Mouse (Mus musculus) cerebellum, postnatal 4 days (tissue): ENCODE measurements around the gene Neu1.
"Not testable (repeated sequence)": the region's sequence is repeated elsewhere in the genome, so short reads cannot be mapped to it uniquely, and the experiment has no call there.

Source experiments
- DNase-seq, 2 experiments: peaks; one replicate each; pipeline ENCODE4 v3.0.0; 2022; ENCODE audit warnings: low spot score in 2 of 2, mixed read lengths in 1 of 2

Neu1 gene

GRCm38 (mm10) chr17:34931061-34931734 is at the start of gene Neu1:
TSS of gene Neu1 (plus strand) at chr17:34931253.
- DNase-seq: peak; percentile 90 to 97

GRCm38 (mm10) chr17:34881683-34882310 is 49.3 kb upstream of the Neu1 start, which contains the start of gene Gm20547:
TSS of gene Gm20547 (minus strand) at chr17:34882042.
- no peak for DNase-seq

GRCm38 (mm10) chr17:34883332-34883731 is 47.7 kb upstream of the Neu1 start:
- no peak for DNase-seq

- no peak for DNase-seq
These were observed 46.3 kb upstream of the Neu1 start for GRCm38 (mm10) chr17:34884704-34885103.

GRCm38 (mm10) chr17:34885615-34886014 is 45.4 kb upstream of the Neu1 start:
- DNase-seq: no peak

GRCm38 (mm10) chr17:34887942-34888341 is 43.1 kb upstream of the Neu1 start:
- DNase-seq: no peak

- DNase-seq: no peak
These were observed 40.8 kb upstream of the Neu1 start for GRCm38 (mm10) chr17:34890074-34890743.

GRCm38 (mm10) chr17:34891377-34891776 is 39.7 kb upstream of the Neu1 start:
- no peak for DNase-seq

GRCm38 (mm10) chr17:34893072-34893824 is 37.8 kb upstream of the Neu1 start:
- DNase-seq: no peak

GRCm38 (mm10) chr17:34894074-34894597 is 36.9 kb upstream of the Neu1 start:
- peak; percentile 93 to 95 for DNase-seq

GRCm38 (mm10) chr17:34894801-34895530 is 36.1 kb upstream of the Neu1 start:
- peak; percentile 43 to 52 for DNase-seq

GRCm38 (mm10) chr17:34895724-34896123 is 35.3 kb upstream of the Neu1 start:
- no peak for DNase-seq

GRCm38 (mm10) chr17:34896366-34896765 is 34.7 kb upstream of the Neu1 start:
- DNase-seq: no peak

GRCm38 (mm10) chr17:34897373-34898159 is 33.5 kb upstream of the Neu1 start:
- no peak for DNase-seq

GRCm38 (mm10) chr17:34898160-34898586 is 32.9 kb upstream of the Neu1 start, which contains the start of the genes C2 and Ehmt2:
TSS of gene C2 (minus strand) at chr17:34898265.
TSS of gene Ehmt2 (plus strand) at chr17:34898469.
- DNase-seq: peak; percentile 64 to 81

GRCm38 (mm10) chr17:34898706-34899052 is 32.4 kb upstream of the Neu1 start:
- no peak for DNase-seq

GRCm38 (mm10) chr17:34899053-34899889 is 31.8 kb upstream of the Neu1 start:
- peak in 1 of 2 experiments; percentile 37 for DNase-seq

GRCm38 (mm10) chr17:34899890-34900243 is 31.2 kb upstream of the Neu1 start:
- DNase-seq: no peak

GRCm38 (mm10) chr17:34900826-34901225 is 30.2 kb upstream of the Neu1 start:
- not testable (repeated sequence) for DNase-seq
